Mouse (Mus musculus): ENCODE measurements around the gene Aaas. TPM values are rescaled to one million over a fixed set of nuclear protein-coding genes. Genes with fewer than 3 reads are reported as not detected.

Aaas gene
- polyA plus RNA-seq, 1 experiment = 33.6 TPM

DNA sequence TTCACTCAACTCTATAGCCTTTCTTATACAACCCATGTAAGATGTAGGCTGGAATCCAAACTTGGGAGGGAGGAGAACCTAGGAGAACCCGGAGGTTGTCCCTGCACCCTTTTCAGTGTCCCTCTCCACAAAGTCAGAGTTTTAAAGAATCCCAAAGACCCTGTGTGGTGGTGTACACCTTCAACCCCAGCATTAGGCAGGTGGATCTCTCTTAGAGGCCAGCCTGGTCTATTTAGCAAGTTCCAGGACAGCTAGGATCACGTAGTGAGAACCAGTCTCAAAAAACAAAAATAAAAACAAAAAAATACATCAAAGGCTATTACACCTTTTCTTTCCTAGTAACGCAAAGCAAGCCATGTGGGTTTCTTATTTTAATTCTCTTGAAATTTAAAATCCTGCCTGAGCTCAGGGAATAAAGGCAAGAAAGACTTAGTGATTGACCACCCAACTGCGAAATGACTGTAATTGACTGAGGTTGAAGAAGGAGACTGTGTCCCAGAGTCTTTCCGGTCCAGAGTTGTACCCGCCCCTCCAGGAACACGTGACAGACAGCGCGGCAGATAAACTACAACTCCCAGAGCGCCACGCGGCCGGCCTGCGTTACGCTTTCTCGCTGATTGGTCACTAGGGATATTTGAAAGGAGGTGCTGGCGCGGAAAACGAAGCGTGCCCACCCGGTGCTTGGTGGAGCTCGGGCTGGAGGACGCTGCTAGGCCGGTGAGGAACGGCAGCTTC is 54.8 kb downstream of the Aaas start, which contains the start of gene Espl1:
Espl1 (plus strand) TSS at position 634 of the 735 bp plus-strand sequence.
- peak; percentile 98 for DNase-seq (ENCODE audit: low read depth)
- TF ChIP-seq CTCF (IDR thresholded peaks at IDR 0.05; ENCODE audit: borderline replicate concordance, extremely low read depth, insufficient read depth, insufficient read length) (no peak), POLR2A (IDR thresholded peaks at IDR 0.05; ENCODE audit: borderline replicate concordance, extremely low read depth, insufficient read depth, insufficient read length, poor library complexity, severe bottlenecking) (peak; percentile 25; the same call in 1 of the 2 replicates)

Other genes with a start within 250 kb of the Aaas start
- gene Spryd3, start 214.5 kb downstream of the Aaas start, polyA plus RNA-seq (2012; rRNA removed) = 63.8 and 64.6 TPM in 2 replicates
- 0.57 and 0.83 TPM in 2 replicates for gene Igfbp6, start 206.4 kb downstream of the Aaas start, polyA plus RNA-seq (2012; rRNA removed)
- 0.15 and 0.18 TPM in 2 replicates for gene Soat2, start 200.2 kb downstream of the Aaas start, polyA plus RNA-seq (2012; rRNA removed)
- 91.1 and 96.5 TPM in 2 replicates for gene Zfp740, start 147.5 kb downstream of the Aaas start, polyA plus RNA-seq (2012; rRNA removed)
- gene Csad, start 146.0 kb downstream of the Aaas start, polyA plus RNA-seq (2012; rRNA removed) = 45.4 and 50.8 TPM in 2 replicates
- gene Itgb7, start 118.8 kb downstream of the Aaas start, polyA plus RNA-seq (2012; rRNA removed) = 0.30 and 0.40 TPM in 2 replicates
- gene Rarg, start 93.3 kb downstream of the Aaas start, polyA plus RNA-seq (2012; rRNA removed) = 9.1 and 11.0 TPM in 2 replicates
- gene Gm9918, start 80.2 kb downstream of the Aaas start, polyA plus RNA-seq (2012; rRNA removed) = 0.18 and 0.23 TPM in 2 replicates
- 48.7 and 53.6 TPM in 2 replicates for gene Mfsd5, start 71.3 kb downstream of the Aaas start, polyA plus RNA-seq (2012; rRNA removed)
- 11.3 and 12.6 TPM in 2 replicates for gene Espl1, start 54.5 kb downstream of the Aaas start, polyA plus RNA-seq (2012; rRNA removed)
- 303 and 362 TPM in 2 replicates for gene Pfdn5, start 24.7 kb downstream of the Aaas start, polyA plus RNA-seq (2012; rRNA removed)
- gene Myg1, start 19.1 kb downstream of the Aaas start, polyA plus RNA-seq (2012; rRNA removed) = 109 and 137 TPM in 2 replicates
- 0.69 and 4.1 TPM in 2 replicates for gene Sp7, start 16.4 kb upstream of the Aaas start, polyA plus RNA-seq (2012; rRNA removed)
- 19.2 and 20.8 TPM in 2 replicates for gene Sp1, start 55.4 kb upstream of the Aaas start, polyA plus RNA-seq (2012; rRNA removed)
- gene Amhr2, start 94.6 kb upstream of the Aaas start, polyA plus RNA-seq (2012; rRNA removed) = 0.48 and 0.53 TPM in 2 replicates
- gene Prr13, start 108.3 kb upstream of the Aaas start, polyA plus RNA-seq (2012; rRNA removed) = 94.6 and 117 TPM in 2 replicates
- gene Pcbp2, start 119.8 kb upstream of the Aaas start, polyA plus RNA-seq (2012; rRNA removed) = 569 and 716 TPM in 2 replicates
- not detected in 2 replicates for gene Gm10337, start 153.0 kb upstream of the Aaas start, polyA plus RNA-seq (2012; rRNA removed)
- 72.4 and 79.2 TPM in 2 replicates for gene Map3k12, start 166.3 kb upstream of the Aaas start, polyA plus RNA-seq (2012; rRNA removed)
- gene Tarbp2, start 167.4 kb upstream of the Aaas start, polyA plus RNA-seq (2012; rRNA removed) = 126 and 186 TPM in 2 replicates
- 7.1 and 7.5 TPM in 2 replicates for gene Npff, start 174.2 kb upstream of the Aaas start, polyA plus RNA-seq (2012; rRNA removed)